In genomic region chr10:112163168-112163766, GRCm38 (mm10) we compare ENCODE assay signal across 9 mouse cellular contexts. TPM values are rescaled to one million over a fixed set of nuclear protein-coding genes. Genes with fewer than 3 reads are reported as not detected.
A peak's percentile ranks its signal among the peaks of the same experiment; 100 is the strongest.
DNase-seq lines count a peak whose midpoint lies in the region; ATAC-seq and TF ChIP-seq lines count a peak whose summit lies in the region.
"Had no signal": no experiment of that assay in that cellular context is flagged by ENCODE, and none has a peak within 500 bp of the region (broad histone marks: within the 10 kb centered on the region; RNA-seq: fewer than 3 reads in every experiment).

Gene Caps2 (plus strand): TSS chr10:112163621.

- peak; percentile 75 for DNase-seq in heart, embryonic 10.5 days (ENCODE audit: low spot score)
- no peak for DNase-seq in heart, adult 18-20 months
- peak; percentile 9 for DNase-seq in WW6 (ENCODE audit: low read depth, low spot score)
- peak; percentile 68 for DNase-seq in hindbrain, embryonic 11.5 days (ENCODE audit: low spot score)
- DNase-seq in neural tube, embryonic 11.5 days (ENCODE audit: low spot score): peak; percentile 53
- no peak for DNase-seq in T-cell, adult 2 months (ENCODE audit: low spot score)
- no peak for DNase-seq in left cerebral cortex, adult 2 months (ENCODE audit: extremely low spot score in 1 of 2, low spot score in 2 of 2)

- H3K4me2 ChIP-seq in hindbrain, embryonic 11.5 days (replicated peaks; ENCODE audit: low read depth, low read length): no peak within 1 kb of the TSS
- peak within 1 kb of the TSS; percentile 40 for H3K4me2 ChIP-seq in limb, embryonic 12.5 days
- H3K4me2 ChIP-seq in neural tube, embryonic 11.5 days (ENCODE audit: low read depth): no peak within 1 kb of the TSS

- WGBS in heart, embryonic 10.5 days: 36% methylated on average over 4 of the region's 4 CpGs
- 37% methylated on average over 4 of the region's 4 CpGs for WGBS in hindbrain, embryonic 11.5 days
- WGBS in limb, embryonic 12.5 days: 26% methylated on average over 4 of the region's 4 CpGs
- WGBS in neural tube, embryonic 11.5 days: 35% methylated on average over 4 of the region's 4 CpGs

- 0 out of 2 replicates have a peak, but pooled peaks cover 4% of the 10 kb centered on the region for H3K4me1 ChIP-seq in heart, embryonic 10.5 days
- no peaks in the 10 kb centered on the region for H3K4me1 ChIP-seq in hindbrain, embryonic 11.5 days (replicated peaks; ENCODE audit: control insufficient read depth, insufficient read depth, low read length)
- H3K4me1 ChIP-seq in limb, embryonic 12.5 days (replicated peaks): peaks cover 3% of the 10 kb centered on the region; the same call in 1 of the 2 replicates
- no peaks in the 10 kb centered on the region for H3K4me1 ChIP-seq in neural tube, embryonic 11.5 days (ENCODE audit: control insufficient read depth, insufficient read depth, low read length)

- H3K36me3 ChIP-seq in heart, embryonic 10.5 days: no peaks in the 10 kb centered on the region
- H3K36me3 ChIP-seq in hindbrain, embryonic 11.5 days (ENCODE audit: control insufficient read depth, insufficient read depth, low read length): no peaks in the 10 kb centered on the region
- H3K36me3 ChIP-seq in limb, embryonic 12.5 days: no peaks in the 10 kb centered on the region
- no peaks in the 10 kb centered on the region for H3K36me3 ChIP-seq in neural tube, embryonic 11.5 days (ENCODE audit: control insufficient read depth, insufficient read depth, low read length)
- H3K36me3 ChIP-seq: G1E had no signal

- H3K9ac ChIP-seq in hindbrain, embryonic 11.5 days (ENCODE audit: low read depth, low read length): no peak within 1 kb of the TSS
- H3K9ac ChIP-seq in limb, embryonic 12.5 days (replicated peaks): no peak within 1 kb of the TSS; the same call in 1 of the 2 replicates
- no peak within 1 kb of the TSS for H3K9ac ChIP-seq in neural tube, embryonic 11.5 days (ENCODE audit: low read length)

- TF ChIP-seq CTCF in left cerebral cortex, adult 2 months (IDR thresholded peaks at IDR 0.05): no peak

- peak within 1 kb of the TSS; percentile 32; the same call in 1 of the 2 replicates for H3K4me3 ChIP-seq in heart, embryonic 10.5 days
- H3K4me3 ChIP-seq in hindbrain, embryonic 11.5 days (ENCODE audit: low read depth, low read length): no peak within 1 kb of the TSS
- H3K4me3 ChIP-seq in limb, embryonic 12.5 days (replicated peaks): peak within 1 kb of the TSS; percentile 24; the same call in 1 of the 2 replicates
- H3K4me3 ChIP-seq in neural tube, embryonic 11.5 days (ENCODE audit: low read depth, low read length): no peak within 1 kb of the TSS
- H3K4me3 ChIP-seq in left cerebral cortex, adult 2 months: no peak within 1 kb of the TSS

- intact Hi-C loops in left cerebral cortex, adult 2 months (cut with DNase I): loop anchor here (5.0 to 10.0 kb wide), 2 partner anchors 106 to 658 kb away; partner anchors contain the start of gene Phlda1

- peak within 1 kb of the TSS; percentile 62 for H3K27ac ChIP-seq in heart, embryonic 10.5 days
- H3K27ac ChIP-seq in hindbrain, embryonic 11.5 days (ENCODE audit: low read depth, low read length): no peak within 1 kb of the TSS
- H3K27ac ChIP-seq in limb, embryonic 12.5 days: peak within 1 kb of the TSS; percentile 69
- no peak within 1 kb of the TSS for H3K27ac ChIP-seq in neural tube, embryonic 11.5 days (ENCODE audit: low read depth, low read length)
- no peak within 1 kb of the TSS for H3K27ac ChIP-seq in left cerebral cortex, adult 2 months

- no peaks in the 10 kb centered on the region for H3K9me3 ChIP-seq in heart, embryonic 10.5 days
- no peaks in the 10 kb centered on the region for H3K9me3 ChIP-seq in hindbrain, embryonic 11.5 days (ENCODE audit: control insufficient read depth, low read length)
- H3K9me3 ChIP-seq in limb, embryonic 12.5 days: no peaks in the 10 kb centered on the region
- H3K9me3 ChIP-seq in neural tube, embryonic 11.5 days (ENCODE audit: control insufficient read depth, low read length): no peaks in the 10 kb centered on the region
- H3K9me3 ChIP-seq: G1E had no signal

- no peaks in the 10 kb centered on the region for H3K27me3 ChIP-seq in heart, embryonic 10.5 days (ENCODE audit: insufficient read depth, poor library complexity, severe bottlenecking)
- no peaks in the 10 kb centered on the region for H3K27me3 ChIP-seq in hindbrain, embryonic 11.5 days (ENCODE audit: control insufficient read depth, insufficient read depth, low read length)
- H3K27me3 ChIP-seq in limb, embryonic 12.5 days: no peaks in the 10 kb centered on the region
- no peaks in the 10 kb centered on the region for H3K27me3 ChIP-seq in neural tube, embryonic 11.5 days (ENCODE audit: control insufficient read depth, insufficient read depth, low read length)

- peak; percentile 72 for ATAC-seq in hindbrain, embryonic 11.5 days (ENCODE audit: low FRiP score)
- peak; percentile 86 for ATAC-seq in limb, embryonic 12.5 days (ENCODE audit: insufficient number of reproducible peaks, insufficient read depth, low FRiP score, low TSS enrichment, low read depth)
- peak; percentile 56; the same call in 1 of the 2 replicates for ATAC-seq in neural tube, embryonic 11.5 days (ENCODE audit: insufficient read depth, low FRiP score, low TSS enrichment)

RNA-seq across cellular contexts. Expression of gene Caps2, which starts in this region (rescaled TPM):
- 0.21 and 0.23 TPM in 2 replicates for polyA plus RNA-seq in heart, embryonic 10.5 days (2016; fragmentation: Nextera tagmentation; extraction: Ambion mirVana)
- total RNA-seq in heart, adult 18-20 months (2021): not detected
- 0.74 and 0.80 TPM in 2 replicates for polyA plus RNA-seq in hindbrain, embryonic 11.5 days (2014; fragmentation: Nextera tagmentation; extraction: Ambion mirVana)
- polyA plus RNA-seq in limb, embryonic 12.5 days (2016; fragmentation: Nextera tagmentation; extraction: Ambion mirVana): 0.76 and 0.81 TPM in 2 replicates
- 0.36 and 0.50 TPM in 2 replicates for polyA plus RNA-seq in neural tube, embryonic 11.5 days (2014; fragmentation: Nextera tagmentation; extraction: Ambion mirVana)
- total RNA-seq in left cerebral cortex, adult 2 months (2021): not detected
- polyA plus RNA-seq: G1E had no signal

Comparison
In these comparisons a context has a peak if more than half of its experiments do, and no peak if none do; other contexts are left out.
1. Peak in DNase-seq, H3K4me3 ChIP-seq and H3K27ac ChIP-seq in heart, embryonic 10.5 days; RNA of the gene not detected or under 1 TPM.
2. Peak in DNase-seq and ATAC-seq in hindbrain, embryonic 11.5 days; RNA of the gene not detected or under 1 TPM.
3. Peak in ATAC-seq, H3K4me3 ChIP-seq, H3K27ac ChIP-seq and H3K4me2 ChIP-seq in limb, embryonic 12.5 days; RNA of the gene not detected or under 1 TPM.
4. Peak in DNase-seq and ATAC-seq in neural tube, embryonic 11.5 days; RNA of the gene not detected or under 1 TPM.